Mouse (Mus musculus): Measurements from ENCODE around the gene Cdh13.

The Cdh13 gene

GRCm38 (mm10) chr8:118587981-118588380 is 304.4 kb downstream of the Cdh13 start:
- no peak for DNase-seq

DNA sequence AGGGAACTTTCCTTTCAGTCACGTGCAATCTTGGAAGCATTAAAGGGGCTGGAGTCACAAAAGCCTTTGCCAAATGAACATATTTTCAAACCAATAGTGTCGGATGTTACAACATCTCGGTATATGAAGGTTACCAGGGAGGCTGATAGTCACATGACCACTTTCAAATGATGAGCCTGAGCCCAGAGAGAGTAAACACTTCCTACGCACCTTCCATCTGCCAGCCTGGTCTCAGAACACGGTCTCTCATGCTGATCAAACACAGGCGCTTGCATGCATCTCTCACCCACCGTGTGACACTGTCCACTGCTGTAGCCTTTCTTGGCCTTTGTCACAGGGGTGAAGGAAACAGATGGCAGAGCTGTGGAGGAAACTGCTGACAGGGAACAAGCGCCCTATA is 313.3 kb downstream of the Cdh13 start:
- DNase-seq = no peak

GRCm38 (mm10) chr8:118601376-118601775 is 317.8 kb downstream of the Cdh13 start:
- no peak for DNase-seq

DNA sequence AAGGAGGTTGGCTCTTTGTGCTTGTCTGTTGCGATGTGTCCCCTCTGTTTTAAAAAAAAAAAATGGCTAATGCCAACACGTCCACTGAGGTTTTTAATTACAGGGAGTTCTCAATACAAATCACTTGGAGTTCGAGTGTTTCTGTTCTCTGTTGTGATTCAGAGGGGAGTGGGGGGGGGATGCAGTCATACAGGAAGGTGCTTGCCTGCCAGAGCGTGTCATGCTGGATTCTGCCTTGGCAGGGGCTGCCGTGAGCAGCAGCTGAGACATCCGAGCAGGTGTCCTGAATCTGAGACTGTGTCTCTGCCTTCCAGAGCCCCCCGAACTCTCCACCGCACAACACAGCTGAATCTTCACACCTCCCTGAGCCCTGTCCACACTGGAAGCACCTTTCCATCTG is 318.5 kb downstream of the Cdh13 start:
- DNase-seq = no peak

DNA sequence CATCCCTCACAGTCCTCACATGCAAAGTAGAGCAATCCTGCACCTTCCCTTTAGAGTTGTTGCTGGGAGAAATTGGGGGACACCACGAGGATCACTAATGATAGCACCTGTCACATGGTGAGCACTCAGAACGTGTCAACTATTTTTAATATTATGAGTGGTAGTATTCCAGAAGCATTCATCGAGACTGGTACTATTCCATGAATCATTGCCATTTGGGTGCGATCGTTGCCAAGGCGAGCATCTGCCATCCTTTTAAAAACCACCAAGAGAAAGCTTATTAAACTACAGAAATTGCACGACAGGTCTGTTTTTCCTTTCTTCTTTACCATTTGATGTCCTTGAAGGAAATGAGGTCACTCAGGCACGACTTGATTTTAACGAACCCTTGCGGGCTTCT is 328.0 kb downstream of the Cdh13 start:
- DNase-seq = peak; percentile 62

DNA sequence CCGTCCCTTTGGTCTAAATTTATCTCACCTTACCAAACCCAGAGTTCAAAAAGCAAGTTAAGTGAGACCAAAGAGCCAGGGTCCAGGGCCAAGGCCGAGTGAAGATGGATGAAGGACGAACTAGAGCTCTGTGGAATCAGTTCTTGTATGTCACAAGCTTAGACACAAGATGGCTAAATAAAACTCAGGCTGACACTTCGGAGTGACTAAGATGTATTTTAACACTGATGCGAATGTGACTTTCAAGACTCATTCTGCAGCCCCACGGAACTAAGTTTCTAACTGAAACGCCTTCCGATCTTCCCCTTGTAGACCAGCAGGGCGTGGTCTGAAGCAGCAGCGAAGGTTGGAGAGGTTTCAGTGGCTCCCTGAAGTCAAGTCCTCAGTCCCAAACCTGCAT is 334.7 kb downstream of the Cdh13 start:
- no peak for DNase-seq

GRCm38 (mm10) chr8:118626425-118626824 is 342.9 kb downstream of the Cdh13 start:
- DNase-seq = no peak

DNA sequence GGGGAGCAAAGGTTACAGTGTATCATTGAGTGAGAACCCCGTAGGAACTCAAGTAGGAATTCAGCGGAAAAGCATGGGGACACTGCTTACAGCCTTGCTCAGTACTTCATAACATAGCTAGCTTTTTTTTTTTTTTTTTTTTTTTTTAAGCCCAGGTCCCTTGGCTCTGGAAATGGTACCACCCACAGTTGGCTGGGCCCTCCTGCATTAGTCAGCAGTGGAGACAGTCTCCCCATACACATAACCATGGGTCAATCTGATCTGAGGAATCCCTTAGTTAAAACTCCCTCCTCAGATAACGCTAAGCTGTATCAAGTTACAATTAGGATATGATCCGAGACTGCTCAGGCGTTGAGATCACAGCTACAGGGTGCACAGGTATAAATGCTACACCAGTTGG is 344.2 kb downstream of the Cdh13 start:
- DNase-seq = no peak

- no peak for DNase-seq
Observed at GRCm38 (mm10) chr8:118628702-118629101, 345.2 kb downstream of the Cdh13 start.

DNA sequence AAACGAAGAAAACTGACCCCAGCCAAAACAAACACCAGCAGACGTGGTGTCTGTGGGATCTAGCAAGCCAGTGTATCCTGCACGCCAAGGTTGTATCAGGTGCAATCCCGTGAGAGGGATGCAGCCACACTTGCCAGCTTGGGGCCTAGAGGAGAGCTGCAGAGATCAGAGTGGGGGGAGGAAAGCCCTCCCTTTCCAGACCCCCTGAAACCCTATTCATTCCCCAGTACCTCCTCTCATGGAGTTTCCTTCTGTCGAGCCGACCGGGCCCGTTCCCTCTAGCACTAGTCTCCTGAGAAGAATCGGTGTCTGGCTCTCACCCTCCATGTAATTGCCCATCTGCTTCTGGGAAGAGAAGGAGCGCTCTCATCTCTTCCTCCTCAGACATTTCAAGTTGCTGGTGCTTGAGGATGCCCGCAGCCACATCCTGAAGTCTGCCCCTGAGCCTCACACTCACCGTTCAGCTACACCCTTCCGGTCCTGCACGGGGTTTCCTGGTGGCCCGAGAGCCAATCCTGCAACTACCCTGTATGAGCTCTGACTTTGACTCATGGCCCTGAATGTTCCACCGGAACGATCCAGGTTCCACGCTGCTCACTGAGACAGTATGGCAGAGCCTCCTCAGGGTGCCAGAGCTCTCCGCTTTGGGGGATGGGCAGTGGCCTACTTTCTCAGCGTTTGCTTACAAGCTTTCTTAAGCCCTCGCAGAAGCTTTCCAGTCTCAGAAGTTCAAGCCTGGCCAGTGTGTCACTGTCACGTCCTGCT is 351.9 kb downstream of the Cdh13 start:
- DNase-seq = no peak

DNA sequence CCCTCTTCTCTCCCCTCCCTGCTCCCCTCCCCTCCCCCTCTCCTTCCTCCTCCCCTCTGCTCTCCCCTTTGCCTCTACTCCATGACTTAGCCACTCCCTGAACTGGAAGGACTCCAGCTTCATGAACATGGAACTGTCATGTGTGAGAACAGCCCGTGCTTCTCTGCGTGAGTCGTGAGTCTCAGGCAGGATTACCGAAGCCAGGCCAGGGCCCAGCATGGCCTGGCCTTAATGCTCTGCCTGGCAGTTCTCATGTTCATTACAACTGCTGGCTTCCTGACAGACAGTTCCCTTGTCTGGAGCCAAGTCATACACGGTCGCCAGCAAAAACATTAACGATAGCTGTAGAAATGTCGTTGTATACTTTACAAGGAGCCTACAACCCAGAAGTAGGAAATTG is 356.1 kb downstream of the Cdh13 start:
- DNase-seq = no peak

DNA sequence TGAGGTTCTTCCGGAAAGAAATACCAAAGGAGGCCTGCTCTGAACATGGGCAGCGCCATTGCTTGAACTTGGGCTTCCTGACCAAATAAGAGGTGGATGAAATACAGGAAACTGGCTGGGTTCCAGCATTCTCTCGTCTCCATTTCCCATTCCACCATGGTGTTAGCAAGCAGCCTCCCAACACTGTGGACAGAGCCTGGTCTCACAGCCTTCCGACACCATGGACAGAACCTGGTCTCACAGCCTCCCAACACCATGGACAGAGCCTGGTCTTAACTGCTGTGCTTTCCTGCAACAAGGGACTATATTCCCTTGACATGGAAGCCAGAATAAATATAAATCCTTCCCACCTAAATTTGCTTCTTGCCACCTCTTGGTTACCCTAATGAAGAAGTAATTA is 358.3 kb downstream of the Cdh13 start:
- no peak for DNase-seq

GRCm38 (mm10) chr8:118648801-118649537 is 365.4 kb downstream of the Cdh13 start:
- DNase-seq = no peak

DNA sequence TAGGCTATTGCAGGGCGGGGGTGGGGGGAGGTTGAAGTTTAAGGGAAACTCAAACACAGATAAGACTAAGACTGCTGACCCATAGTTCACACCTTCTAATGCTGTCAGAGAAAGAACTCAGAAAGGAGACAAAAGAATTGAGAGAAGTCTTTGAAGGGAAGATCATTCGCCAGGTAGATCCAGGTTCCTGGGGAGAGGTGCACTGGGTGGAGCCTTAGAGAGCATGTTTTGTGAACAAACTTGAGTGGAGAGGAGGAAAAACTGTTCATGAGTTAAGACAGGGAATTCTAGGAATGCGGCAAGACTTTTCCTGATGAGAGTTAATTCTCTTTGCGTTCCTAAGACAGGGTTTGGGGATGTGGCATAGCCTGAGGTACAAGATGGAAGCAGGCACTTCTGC is 366.4 kb downstream of the Cdh13 start:
- no peak for DNase-seq

DNA sequence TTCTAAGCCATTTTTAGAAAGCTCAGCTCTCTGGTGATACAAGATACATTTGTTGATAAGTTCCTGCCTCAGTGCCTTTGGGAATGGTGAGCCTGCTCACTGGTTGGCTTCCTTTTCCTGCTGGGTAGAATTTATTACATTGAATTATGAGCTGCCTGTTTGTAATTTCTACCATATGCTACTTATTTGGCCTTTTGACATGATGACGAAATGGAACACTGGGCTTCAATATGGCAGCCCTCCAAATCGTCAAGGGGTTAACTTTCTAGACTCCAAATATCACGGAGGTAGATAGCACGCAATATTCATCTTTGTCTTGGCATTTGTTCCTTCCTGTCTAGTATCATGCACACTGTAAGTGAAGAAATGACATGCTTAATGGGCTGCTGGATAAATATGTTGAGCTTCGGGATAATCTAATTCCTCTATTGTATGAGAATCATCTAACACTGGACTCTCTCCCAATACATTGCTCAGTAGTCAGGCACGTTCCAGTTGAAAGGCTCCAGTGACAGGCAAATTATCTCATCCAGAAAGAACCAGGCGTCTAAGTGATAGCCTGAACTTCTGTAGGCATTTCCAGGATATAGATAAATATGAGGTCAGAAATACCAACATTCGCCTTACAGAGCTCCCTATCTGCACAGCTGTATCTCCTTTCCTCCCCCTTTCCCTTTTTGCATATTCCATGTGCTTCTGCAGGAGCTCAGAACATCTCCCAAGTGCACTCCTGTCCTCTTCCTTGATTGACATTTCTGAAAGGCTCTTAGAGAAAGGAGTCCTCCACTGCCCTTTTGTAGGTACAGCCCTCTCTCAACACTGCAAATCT is 378.7 kb downstream of the Cdh13 start:
- DNase-seq = no peak

DNA sequence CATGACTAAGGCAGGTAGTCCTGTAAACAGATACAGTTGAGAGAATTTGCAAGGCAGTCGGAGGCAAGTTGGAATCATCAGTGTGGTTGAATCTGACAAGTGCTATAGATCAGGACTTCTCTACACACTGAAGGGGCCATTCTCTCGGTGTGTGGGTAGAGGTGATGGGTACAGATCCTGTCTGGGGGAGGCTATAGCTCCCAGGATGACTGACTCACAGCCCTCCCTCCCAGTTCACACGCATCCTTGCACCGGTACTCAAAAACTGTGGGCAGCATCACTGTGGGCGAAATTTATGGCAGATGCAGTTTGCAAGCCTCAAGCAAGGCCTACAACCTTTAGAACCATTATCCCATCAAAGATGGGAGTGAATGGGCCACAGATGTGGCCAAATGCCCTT is 381.5 kb downstream of the Cdh13 start:
- no peak for DNase-seq

DNA sequence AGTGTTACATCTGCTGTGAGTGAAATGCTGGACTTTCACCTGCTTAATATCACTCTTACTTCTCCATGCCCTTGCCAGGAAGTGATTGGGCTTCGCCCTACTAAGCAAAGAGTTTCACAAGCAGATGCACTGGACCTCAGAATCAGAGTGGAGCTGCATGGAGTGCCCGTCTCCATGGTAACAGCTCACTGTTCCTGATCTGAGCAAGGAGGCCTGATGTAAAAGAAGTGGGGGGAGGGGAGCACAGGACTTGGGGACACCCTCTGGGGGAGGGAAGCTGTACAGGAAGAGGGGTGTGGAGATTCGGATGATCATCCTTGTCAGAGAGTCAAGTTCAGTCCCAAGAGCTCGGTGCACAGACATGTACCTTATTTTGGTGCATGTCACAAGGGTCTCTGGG is 384.2 kb downstream of the Cdh13 start:
- no peak for DNase-seq

DNA sequence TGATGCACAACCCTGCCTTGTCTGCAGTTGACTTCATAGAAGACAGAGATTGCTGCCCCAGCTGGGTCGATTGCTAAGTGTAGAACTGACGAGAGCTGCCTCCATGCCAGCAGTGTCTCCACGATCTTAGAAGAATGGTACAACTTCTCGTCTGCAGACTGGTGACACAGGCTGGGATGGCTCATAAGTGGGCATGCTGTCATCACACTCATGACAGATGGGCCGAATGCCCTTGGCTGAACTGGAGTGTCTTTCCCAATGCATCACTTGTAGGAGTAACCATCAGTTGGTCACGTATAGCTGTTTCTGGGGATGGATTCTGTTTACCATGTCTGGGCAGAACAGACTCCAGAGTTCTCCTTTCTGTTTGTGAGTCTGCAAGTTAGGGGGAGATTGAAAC is 392.7 kb downstream of the Cdh13 start:
- no peak for DNase-seq

- DNase-seq = no peak
Observed at GRCm38 (mm10) chr8:118679347-118679746, 395.8 kb downstream of the Cdh13 start.

DNA sequence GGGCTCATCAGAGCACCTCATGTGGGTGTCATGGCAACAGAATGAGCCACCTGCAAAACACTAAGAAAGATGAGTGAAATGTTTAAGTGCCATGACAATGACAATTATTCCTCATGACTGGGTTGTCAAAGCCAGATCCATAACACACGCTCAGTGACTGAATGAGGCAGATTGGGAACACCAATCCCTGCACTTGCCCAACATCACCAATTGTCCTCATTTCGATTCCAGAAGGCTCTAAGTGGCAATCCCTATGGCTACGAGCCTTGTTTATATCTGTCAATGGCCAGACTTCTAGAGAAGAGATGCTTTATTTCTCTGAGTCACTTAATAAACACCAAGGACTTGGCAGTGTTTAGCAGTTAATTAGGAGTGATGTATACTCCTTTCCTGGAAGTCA is 399.9 kb downstream of the Cdh13 start:
- no peak for DNase-seq

- DNase-seq = no peak
Observed at GRCm38 (mm10) chr8:118685863-118686262, 402.3 kb downstream of the Cdh13 start.

- DNase-seq = no peak
Observed at GRCm38 (mm10) chr8:118689849-118690248, 406.3 kb downstream of the Cdh13 start.

- DNase-seq = no peak
Observed at GRCm38 (mm10) chr8:118701312-118701880, 417.9 kb downstream of the Cdh13 start.
